Mouse (Mus musculus) cerebellum, adult 2 months (tissue): Measurements from ENCODE around the gene Tent4b.

Source experiments
- CTCF ChIP-seq: fragments of 200-500 bp; IDR thresholded peaks from 2 replicates; pipeline ENCODE4 v1.5.1; 2011; ENCODE audit warnings: low read depth, mild to moderate bottlenecking, control low read depth, low read length, moderate library complexity, borderline replicate concordance; ENCODE audit not compliant: insufficient read depth
- POLR2A ChIP-seq: fragments of 200-500 bp; IDR thresholded peaks from 2 replicates; pipeline ENCODE4 v1.6.1; 2011; ENCODE audit warnings: low read length, control low read depth, borderline replicate concordance; ENCODE audit not compliant: insufficient read depth

GRCm38 (mm10) chr8:88199700-88200601 is 938 bp downstream of the Tent4b start:
- no peak for TF ChIP-seq CTCF
- no peak for TF ChIP-seq POLR2A
